In the genomic region with DNA sequence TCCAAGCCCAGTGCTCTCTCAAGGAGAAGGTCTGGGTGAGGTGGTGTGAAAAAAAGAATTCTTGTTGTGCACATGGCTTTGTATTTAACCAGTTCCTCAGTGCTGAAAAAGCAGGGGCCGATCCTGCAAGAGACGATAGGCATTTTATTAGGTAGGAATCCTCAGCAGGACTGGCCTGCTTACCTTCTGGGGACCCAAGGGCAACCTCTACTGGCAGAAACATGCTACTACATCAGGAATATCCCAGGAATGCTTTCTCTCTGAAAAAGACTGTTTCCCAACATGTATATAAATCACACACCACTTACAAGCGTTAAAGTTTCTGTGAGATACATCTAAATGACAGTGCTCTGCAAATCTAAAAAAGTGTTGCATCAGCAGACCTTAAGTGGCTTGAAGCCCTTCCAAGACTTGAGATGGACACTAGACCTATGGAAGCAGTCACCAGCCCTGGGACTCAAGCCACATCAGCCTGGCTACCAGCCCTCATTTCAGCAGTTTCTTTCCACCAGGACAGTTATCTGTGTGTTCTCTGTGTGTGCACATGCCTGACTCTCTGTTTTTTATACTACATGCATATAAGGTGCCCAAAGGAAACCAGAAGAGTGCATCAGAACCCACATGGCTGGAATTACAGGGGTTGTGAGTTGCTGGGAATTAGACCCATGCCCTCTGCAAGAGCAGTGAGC, we compare ENCODE assay signal across 9 mouse cellular contexts. TPM values are rescaled to one million over a fixed set of nuclear protein-coding genes. Genes with fewer than 3 reads are reported as not detected.
DNase-seq lines count a peak whose midpoint lies in the region; ATAC-seq and TF ChIP-seq lines count a peak whose summit lies in the region.
"Had no signal": no experiment of that assay in that cellular context is flagged by ENCODE, and none has a peak within 500 bp of the region (broad histone marks: within the 10 kb centered on the region; RNA-seq: fewer than 3 reads in every experiment).

No protein-coding gene starts in this region.

- no peak overlapping the region for H3K4me2 ChIP-seq in midbrain, embryonic 14.5 days (ENCODE audit: low read length)
- H3K4me2 ChIP-seq in midbrain, embryonic 15.5 days = no peak overlapping the region
- no peak overlapping the region for H3K4me2 ChIP-seq in hindbrain, postnatal 0 days (ENCODE audit: low read depth, low read length)

- H3K4me1 ChIP-seq in midbrain, embryonic 14.5 days (ENCODE audit: control insufficient read depth, insufficient read depth, low read length) = no peaks in the 10 kb centered on the region
- H3K4me1 ChIP-seq in midbrain, embryonic 15.5 days = no peaks in the 10 kb centered on the region
- no peaks in the 10 kb centered on the region for H3K4me1 ChIP-seq in hindbrain, postnatal 0 days (ENCODE audit: insufficient read depth, low read length)

- H3K27ac ChIP-seq in midbrain, embryonic 14.5 days (replicated peaks; ENCODE audit: low read depth, low read length) = no peak overlapping the region
- no peak overlapping the region for H3K27ac ChIP-seq in midbrain, embryonic 15.5 days
- H3K27ac ChIP-seq in hindbrain, postnatal 0 days = no peak overlapping the region

- DNase-seq in midbrain, embryonic 14.5 days = peak; percentile 85
- DNase-seq in adipocyte (ENCODE audit: low spot score) = peak; percentile 80
- DNase-seq in embryo, embryonic 10.5 days (ENCODE audit: low spot score) = peak; percentile 81
- DNase-seq in hindbrain, postnatal 0 days (ENCODE audit: low spot score) = peak; percentile 76
- DNase-seq in left cerebral cortex, postnatal 36 days (ENCODE audit: low spot score in 2 of 2) = peak; percentile 28 to 60
- DNase-seq in right cerebral cortex, postnatal 14 days = peak; percentile 49
- no peak for DNase-seq in urinary bladder, postnatal 36 days (ENCODE audit: low spot score in 2 of 2)

- no peak overlapping the region for H3K9ac ChIP-seq in midbrain, embryonic 14.5 days (replicated peaks; ENCODE audit: low read length)
- H3K9ac ChIP-seq in midbrain, embryonic 15.5 days = no peak overlapping the region
- H3K9ac ChIP-seq in hindbrain, postnatal 0 days (replicated peaks; ENCODE audit: low read length) = no peak overlapping the region

- WGBS in midbrain, embryonic 14.5 days = 17% methylated on average over 3 of the region's 3 CpGs
- 23% methylated on average over 3 of the region's 3 CpGs for WGBS in midbrain, embryonic 15.5 days
- WGBS in hindbrain, postnatal 0 days = 14% methylated on average over 3 of the region's 3 CpGs

- no peaks in the 10 kb centered on the region for H3K36me3 ChIP-seq in midbrain, embryonic 14.5 days (ENCODE audit: control insufficient read depth, insufficient read depth, low read length)
- H3K36me3 ChIP-seq in midbrain, embryonic 15.5 days (replicated peaks) = no peaks in the 10 kb centered on the region
- no peaks in the 10 kb centered on the region for H3K36me3 ChIP-seq in hindbrain, postnatal 0 days (ENCODE audit: insufficient read depth, low read length)

- peak; percentile 85 for TF ChIP-seq CTCF in hindbrain, postnatal 0 days (IDR thresholded peaks at IDR 0.05; ENCODE audit: low read depth)

- H3K4me3 ChIP-seq in midbrain, embryonic 14.5 days (replicated peaks; ENCODE audit: low read depth, low read length) = no peak overlapping the region
- H3K4me3 ChIP-seq in midbrain, embryonic 15.5 days = no peak overlapping the region
- no peak overlapping the region for H3K4me3 ChIP-seq in hindbrain, postnatal 0 days (ENCODE audit: low read length)

- H3K27me3 ChIP-seq in midbrain, embryonic 14.5 days (ENCODE audit: control insufficient read depth, insufficient read depth, low read length) = no peaks in the 10 kb centered on the region
- 0 out of 2 replicates have a peak, but pooled peaks cover 2% of the 10 kb centered on the region for H3K27me3 ChIP-seq in midbrain, embryonic 15.5 days (replicated peaks)
- no peaks in the 10 kb centered on the region for H3K27me3 ChIP-seq in hindbrain, postnatal 0 days (ENCODE audit: insufficient read depth, low read length)

- no peak for ATAC-seq in midbrain, embryonic 14.5 days (ENCODE audit: low FRiP score, low TSS enrichment)
- ATAC-seq in midbrain, embryonic 15.5 days (replicated peaks) = no peak
- ATAC-seq in hindbrain, postnatal 0 days = 0 out of 2 replicates have a peak, but pooled peaks have one; percentile 35

- H3K9me3 ChIP-seq in midbrain, embryonic 14.5 days (ENCODE audit: control insufficient read depth, low read length) = no peaks in the 10 kb centered on the region
- no peaks in the 10 kb centered on the region for H3K9me3 ChIP-seq in midbrain, embryonic 15.5 days
- no peaks in the 10 kb centered on the region for H3K9me3 ChIP-seq in hindbrain, postnatal 0 days (ENCODE audit: low read length)

- intact Hi-C loops in left cerebral cortex, postnatal 36 days (cut with DNase I) = loop anchor here (1.0 to 5.0 kb wide), 2 partner anchors 31 to 45 kb away; no protein-coding TSS in a partner anchor

RNA-seq across cellular contexts. Expression of a gene that starts 19.0 kb away (rescaled TPM):
- 135 and 165 TPM in 2 replicates for polyA plus RNA-seq in midbrain, embryonic 14.5 days (2014; fragmentation: Nextera tagmentation; extraction: Ambion mirVana)
- 142 and 144 TPM in 2 replicates for polyA plus RNA-seq in midbrain, embryonic 15.5 days (2015; fragmentation: Nextera tagmentation; extraction: Ambion mirVana)
- total RNA-seq in hindbrain, postnatal 0 days (2014; rRNA removed) = 27.2 and 36.9 TPM in 2 replicates
- 191 and 197 TPM in 2 replicates for polyA plus RNA-seq in hindbrain, postnatal 0 days (2015; fragmentation: Nextera tagmentation; extraction: Ambion mirVana)
- 10 to 100 TPM; 85.6 to 87.3 TPM for total RNA-seq in left cerebral cortex, postnatal 36 days (2021)

RNA-seq across cellular contexts. Expression of a gene that starts 21.0 kb away (rescaled TPM):
- 3.2 and 4.5 TPM in 2 replicates for polyA plus RNA-seq in midbrain, embryonic 14.5 days (2014; fragmentation: Nextera tagmentation; extraction: Ambion mirVana)
- polyA plus RNA-seq in midbrain, embryonic 15.5 days (2015; fragmentation: Nextera tagmentation; extraction: Ambion mirVana) = 2.8 and 3.5 TPM in 2 replicates
- 1.0 and 5.1 TPM in 2 replicates for total RNA-seq in hindbrain, postnatal 0 days (2014; rRNA removed)
- polyA plus RNA-seq in hindbrain, postnatal 0 days (2015; fragmentation: Nextera tagmentation; extraction: Ambion mirVana) = 0.93 and 1.0 TPM in 2 replicates
- total RNA-seq in left cerebral cortex, postnatal 36 days (2021) = 1 to 10 TPM; 7.3 to 8.4 TPM

RNA-seq across cellular contexts. Expression of a gene that starts 37.9 kb away (rescaled TPM):
- polyA plus RNA-seq in midbrain, embryonic 14.5 days (2014; fragmentation: Nextera tagmentation; extraction: Ambion mirVana) = 2.3 and 2.9 TPM in 2 replicates
- polyA plus RNA-seq in midbrain, embryonic 15.5 days (2015; fragmentation: Nextera tagmentation; extraction: Ambion mirVana) = 4.1 and 4.2 TPM in 2 replicates
- 3.7 and 5.6 TPM in 2 replicates for total RNA-seq in hindbrain, postnatal 0 days (2014; rRNA removed)
- polyA plus RNA-seq in hindbrain, postnatal 0 days (2015; fragmentation: Nextera tagmentation; extraction: Ambion mirVana) = 3.3 and 4.0 TPM in 2 replicates
- total RNA-seq in left cerebral cortex, postnatal 36 days (2021) = 1 to 10 TPM; 5.5 to 5.9 TPM

RNA-seq across cellular contexts. Expression of a gene that starts 38.9 kb away (rescaled TPM):
- polyA plus RNA-seq in midbrain, embryonic 14.5 days (2014; fragmentation: Nextera tagmentation; extraction: Ambion mirVana) = not detected in 2 replicates
- not detected in 2 replicates for polyA plus RNA-seq in midbrain, embryonic 15.5 days (2015; fragmentation: Nextera tagmentation; extraction: Ambion mirVana)
- total RNA-seq in hindbrain, postnatal 0 days (2014; rRNA removed) = not detected in 2 replicates
- polyA plus RNA-seq in hindbrain, postnatal 0 days (2015; fragmentation: Nextera tagmentation; extraction: Ambion mirVana) = not detected in 2 replicates
- total RNA-seq in left cerebral cortex, postnatal 36 days (2021) = not detected
- polyA plus RNA-seq: frontal cortex, adult 2 months had no signal

Comparison
In these comparisons a context has a peak if more than half of its experiments do, and no peak if none do; other contexts are left out.
1. DNase-seq: peak in midbrain, embryonic 14.5 days (single experiment), adipocyte (single experiment), embryo, embryonic 10.5 days (single experiment), hindbrain, postnatal 0 days (single experiment), left cerebral cortex, postnatal 36 days (2 of 2) and right cerebral cortex, postnatal 14 days (single experiment); none in urinary bladder, postnatal 36 days (0 of 2).